Mouse (Mus musculus): ENCODE data around the gene Arih2. TPM values are rescaled to one million over a fixed set of nuclear protein-coding genes. Genes with fewer than 3 reads are reported as not detected.

Arih2 gene
- polyA plus RNA-seq (2015; fragmentation: Nextera tagmentation; extraction: Ambion mirVana) = 48.8 and 50.4 TPM in 2 replicates

DNA sequence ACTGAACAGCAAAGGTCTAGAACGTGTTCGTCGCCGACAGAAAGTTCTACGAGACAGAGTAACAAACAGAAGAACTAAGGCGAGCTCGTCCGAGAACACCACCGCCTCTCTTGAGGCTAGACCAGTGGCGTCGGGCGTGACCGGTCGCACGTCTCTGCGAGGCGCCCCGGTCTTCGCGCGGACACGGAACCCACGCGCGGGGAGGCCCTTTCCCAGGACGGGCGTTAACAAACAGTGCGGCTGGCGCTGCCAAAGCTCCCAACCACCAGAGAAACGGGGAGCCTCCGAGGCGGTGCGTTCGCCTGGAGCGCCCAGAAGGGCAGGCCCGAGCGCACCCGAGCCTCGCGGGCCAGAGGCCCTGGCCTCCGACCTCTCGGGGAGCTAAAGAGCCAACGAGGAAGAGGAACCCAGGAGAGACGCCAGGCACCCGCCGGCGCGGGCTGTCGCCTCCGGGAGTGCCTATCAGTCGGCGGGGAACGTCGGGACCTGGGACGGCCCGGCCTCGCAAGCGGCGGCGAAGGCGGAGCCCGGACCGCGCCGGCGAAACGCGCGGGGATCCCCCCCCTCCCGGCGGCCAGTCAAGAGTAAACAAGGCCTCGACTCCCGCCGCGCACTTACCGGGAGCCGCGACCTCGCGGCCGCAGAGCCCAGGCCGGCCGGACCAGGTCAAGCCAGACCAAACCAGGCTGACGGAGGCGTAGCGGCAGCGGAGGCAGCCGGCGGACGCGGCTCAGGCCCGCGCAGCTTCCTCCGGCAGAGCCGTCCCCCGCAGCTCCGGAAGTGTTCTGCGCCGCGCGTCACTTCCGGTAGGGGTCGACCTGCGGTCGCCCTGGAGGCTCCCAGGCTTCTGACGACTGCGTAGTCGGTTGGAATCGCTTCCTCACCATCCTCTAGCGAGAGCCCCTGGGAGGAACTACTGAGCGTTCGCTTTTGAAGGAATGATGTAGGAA lies at the start of gene Arih2:
Gene Arih2 (minus strand): TSS at position 776 of the 950 bp plus-strand sequence.
- Histone ChIP-seq H3K4me3 (ENCODE audit: low read depth, low read length) (peak within 1 kb of the TSS; percentile 82), H3K27me3 (ENCODE audit: control insufficient read depth, insufficient read depth, low read depth, low read length) (no peaks in the 10 kb centered on the region), H3K4me2 (ENCODE audit: low read length) (peak within 1 kb of the TSS; percentile 65), H3K27ac (ENCODE audit: low read length) (peak within 1 kb of the TSS; percentile 91), H3K36me3 (ENCODE audit: control insufficient read depth, insufficient read depth, low read length) (no peaks in the 10 kb centered on the region), H3K9ac (ENCODE audit: low read depth, low read length) (peak within 1 kb of the TSS; percentile 87), H3K4me1 (ENCODE audit: control insufficient read depth, insufficient read depth, low read length) (peaks cover 18% of the 10 kb centered on the region), H3K9me3 (replicated peaks; ENCODE audit: control insufficient read depth, low read length, poor library complexity, severe bottlenecking) (no peaks in the 10 kb centered on the region)
- peak; percentile 99 for ATAC-seq
- WGBS = under 1% methylated on average over 103 of the region's 112 CpGs

DNA sequence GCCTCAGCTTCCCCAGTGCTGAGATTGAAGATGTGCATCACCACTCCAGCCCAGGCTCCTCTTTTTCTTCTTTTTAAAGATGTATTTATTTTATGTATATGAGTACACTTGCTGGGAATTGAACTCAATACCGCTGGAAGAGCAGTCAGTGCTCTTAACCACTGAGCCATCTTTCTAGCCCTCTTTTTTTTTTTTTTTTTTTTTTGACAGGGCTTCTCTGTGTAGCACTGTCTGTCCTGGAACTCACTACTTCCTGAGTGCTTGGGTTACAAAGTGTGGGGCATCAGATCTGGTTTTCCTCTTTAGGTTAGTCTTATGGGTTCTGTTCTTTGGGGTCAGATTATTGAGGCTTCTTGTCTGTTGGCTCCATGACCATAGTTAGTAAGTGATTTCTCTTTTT lies 45.3 kb upstream of the Arih2 start:
- ATAC-seq = no peak
- 94% methylated on average over 1 of the region's 1 CpGs for WGBS
- no peak overlapping the region for H3K4me3 ChIP-seq (ENCODE audit: low read depth, low read length)

DNA sequence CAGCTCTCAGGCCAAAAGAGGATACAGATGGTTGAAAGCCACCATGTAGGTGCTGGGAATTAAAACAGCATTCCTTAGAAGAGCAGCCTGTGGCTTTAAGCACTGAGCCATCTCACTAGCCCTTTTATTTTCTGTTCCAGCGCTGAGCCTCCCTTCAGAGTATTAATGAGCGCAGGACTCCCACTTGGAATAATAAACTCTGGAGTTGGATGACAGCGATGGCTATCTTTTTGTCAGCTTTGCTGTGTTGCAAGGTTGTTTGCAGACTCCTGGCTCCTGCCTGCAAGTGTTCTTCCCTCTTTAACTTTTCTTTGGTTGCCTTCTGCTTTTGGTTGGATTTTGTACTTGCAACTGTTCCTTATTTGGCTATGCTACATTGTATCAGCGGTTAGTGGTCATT lies 44.8 kb upstream of the Arih2 start:
- Histone ChIP-seq H3K9me3 (replicated peaks; ENCODE audit: control insufficient read depth, low read length, poor library complexity, severe bottlenecking) (no peaks in the 10 kb centered on the region), H3K4me3 (ENCODE audit: low read depth, low read length) (peak overlapping the region; percentile 27; the same call in 1 of the 2 replicates), H3K9ac (ENCODE audit: low read depth, low read length) (0 out of 2 replicates have a peak overlapping the region, but pooled peaks have one; percentile 2), H3K4me1 (ENCODE audit: control insufficient read depth, insufficient read depth, low read length) (peaks cover 34% of the 10 kb centered on the region), H3K36me3 (ENCODE audit: control insufficient read depth, insufficient read depth, low read length) (no peaks in the 10 kb centered on the region), H3K27ac (ENCODE audit: low read length) (no peak overlapping the region), H3K4me2 (ENCODE audit: low read length) (peak overlapping the region; percentile 92), H3K27me3 (ENCODE audit: control insufficient read depth, insufficient read depth, low read depth, low read length) (no peaks in the 10 kb centered on the region)
- ATAC-seq = no peak
- 52% methylated on average over 4 of the region's 4 CpGs for WGBS

More for the DNA sequence above, 45.3 kb upstream of the Arih2 start:
- Histone ChIP-seq H3K4me2 (ENCODE audit: low read length) (peak overlapping the region; percentile 92), H3K9ac (ENCODE audit: low read depth, low read length) (no peak overlapping the region), H3K9me3 (replicated peaks; ENCODE audit: control insufficient read depth, low read length, poor library complexity, severe bottlenecking) (no peaks in the 10 kb centered on the region), H3K27me3 (ENCODE audit: control insufficient read depth, insufficient read depth, low read depth, low read length) (no peaks in the 10 kb centered on the region), H3K27ac (ENCODE audit: low read length) (no peak overlapping the region), H3K36me3 (ENCODE audit: control insufficient read depth, insufficient read depth, low read length) (no peaks in the 10 kb centered on the region), H3K4me1 (ENCODE audit: control insufficient read depth, insufficient read depth, low read length) (peaks cover 29% of the 10 kb centered on the region)

DNA sequence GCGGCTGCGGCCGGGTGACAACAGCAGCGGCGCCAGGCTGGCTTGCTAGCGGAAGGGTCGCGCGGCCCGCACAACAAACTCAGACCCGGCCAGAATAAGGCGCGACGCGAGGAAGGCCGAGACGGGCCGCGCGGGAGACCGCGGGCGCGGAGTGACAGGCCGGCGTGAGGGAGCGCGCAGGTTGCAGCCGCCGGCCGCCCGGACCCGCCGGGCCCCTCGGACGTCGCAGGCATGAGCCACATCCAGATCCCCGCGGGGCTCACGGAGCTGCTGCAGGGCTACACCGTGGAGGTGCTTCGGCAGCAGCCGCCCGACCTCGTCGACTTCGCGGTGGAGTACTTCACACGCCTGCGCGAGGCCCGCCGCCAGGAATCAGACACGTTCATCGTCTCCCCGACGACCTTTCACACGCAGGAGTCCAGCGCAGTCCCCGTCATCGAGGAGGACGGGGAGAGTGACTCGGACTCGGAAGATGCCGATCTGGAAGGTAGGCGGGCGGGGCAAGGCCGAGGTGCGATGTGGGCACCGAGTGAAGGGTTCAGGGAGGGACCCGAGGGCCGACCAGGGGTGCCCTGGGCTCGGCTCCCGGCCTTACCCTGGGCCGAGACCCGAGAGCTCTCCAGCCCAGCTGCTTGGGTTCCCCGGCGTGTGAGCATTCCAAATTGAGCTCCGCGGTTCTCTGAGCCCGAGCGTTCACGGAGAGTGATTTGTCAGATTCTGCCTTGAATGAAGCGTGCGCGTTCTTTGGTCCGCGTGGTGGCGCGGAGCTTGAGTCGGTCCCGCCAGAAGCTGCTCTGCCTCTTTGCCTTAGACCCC lies 43.2 kb upstream of the Arih2 start:
- peaks cover 40% of the 10 kb centered on the region for H3K4me1 ChIP-seq (ENCODE audit: control insufficient read depth, insufficient read depth, low read length)

DNA sequence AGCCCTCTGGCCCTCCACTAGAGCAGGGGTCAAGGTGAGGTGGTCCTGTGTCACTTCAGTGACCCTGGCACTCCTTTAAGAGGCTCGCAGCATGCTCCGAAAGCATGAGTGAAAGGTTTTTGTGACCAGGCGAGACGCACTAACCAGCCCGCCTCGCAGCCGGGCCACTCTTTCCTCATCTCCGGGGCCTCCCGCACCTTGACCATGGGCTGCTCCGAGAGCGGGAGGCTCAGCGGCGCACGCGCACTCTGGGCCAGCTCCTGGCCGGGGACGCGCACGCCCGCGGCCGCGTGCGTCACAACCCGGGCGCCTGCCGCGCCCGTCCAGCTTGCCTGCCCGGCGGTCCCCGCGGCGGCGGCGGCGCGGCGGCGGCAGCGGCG lies 42.6 kb upstream of the Arih2 start:
- Histone ChIP-seq H3K27me3 (ENCODE audit: control insufficient read depth, insufficient read depth, low read depth, low read length) (no peaks in the 10 kb centered on the region), H3K9me3 (replicated peaks; ENCODE audit: control insufficient read depth, low read length, poor library complexity, severe bottlenecking) (no peaks in the 10 kb centered on the region), H3K4me3 (ENCODE audit: low read depth, low read length) (peak overlapping the region; percentile 92), H3K9ac (ENCODE audit: low read depth, low read length) (peak overlapping the region; percentile 88), H3K4me1 (ENCODE audit: control insufficient read depth, insufficient read depth, low read length) (peaks cover 40% of the 10 kb centered on the region), H3K36me3 (ENCODE audit: control insufficient read depth, insufficient read depth, low read length) (no peaks in the 10 kb centered on the region), H3K4me2 (ENCODE audit: low read length) (peak overlapping the region; percentile 92), H3K27ac (ENCODE audit: low read length) (peak overlapping the region; percentile 90)
- ATAC-seq = peak; percentile 89
- WGBS = under 1% methylated on average over 42 of the region's 42 CpGs

More for the DNA sequence above, 43.2 kb upstream of the Arih2 start:
- ATAC-seq = peak; percentile 78
- peak overlapping the region; percentile 92 for H3K4me2 ChIP-seq (ENCODE audit: low read length)
- no peaks in the 10 kb centered on the region for H3K27me3 ChIP-seq (ENCODE audit: control insufficient read depth, insufficient read depth, low read depth, low read length)
- peak overlapping the region; percentile 90 for H3K27ac ChIP-seq (ENCODE audit: low read length)
- peak overlapping the region; percentile 88 for H3K9ac ChIP-seq (ENCODE audit: low read depth, low read length)
- no peaks in the 10 kb centered on the region for H3K36me3 ChIP-seq (ENCODE audit: control insufficient read depth, insufficient read depth, low read length)
- under 1% methylated on average over 84 of the region's 92 CpGs for WGBS
- H3K9me3 ChIP-seq (replicated peaks; ENCODE audit: control insufficient read depth, low read length, poor library complexity, severe bottlenecking) = no peaks in the 10 kb centered on the region
- H3K4me3 ChIP-seq (ENCODE audit: low read depth, low read length) = peak overlapping the region; percentile 92

DNA sequence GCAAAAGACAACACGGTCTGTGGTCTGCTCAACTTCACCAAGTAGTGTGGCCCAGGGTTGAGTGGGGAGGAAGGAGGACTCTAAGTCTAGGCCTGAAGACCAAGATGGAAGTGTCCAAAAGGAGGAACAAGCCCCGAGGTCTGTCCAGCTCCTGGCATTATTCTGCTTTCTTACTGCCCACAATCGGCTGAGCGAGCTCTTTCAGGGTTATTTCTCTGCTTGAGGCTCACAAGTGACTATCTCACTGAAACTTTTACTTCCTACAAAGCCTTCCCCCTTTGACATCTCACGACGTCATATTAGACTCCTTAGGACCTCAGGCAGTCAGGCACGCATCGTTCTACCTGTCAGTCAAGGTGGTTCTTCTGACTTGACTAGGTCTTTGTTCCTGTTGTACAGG lies 42.2 kb upstream of the Arih2 start:
- H3K4me2 ChIP-seq (ENCODE audit: low read length) = peak overlapping the region; percentile 92
- H3K9me3 ChIP-seq (replicated peaks; ENCODE audit: control insufficient read depth, low read length, poor library complexity, severe bottlenecking) = no peaks in the 10 kb centered on the region
- H3K4me3 ChIP-seq (ENCODE audit: low read depth, low read length) = peak overlapping the region; percentile 92
- peak overlapping the region; percentile 88 for H3K9ac ChIP-seq (ENCODE audit: low read depth, low read length)
- WGBS = 61% methylated on average over 8 of the region's 8 CpGs
- H3K36me3 ChIP-seq (ENCODE audit: control insufficient read depth, insufficient read depth, low read length) = no peaks in the 10 kb centered on the region
- H3K27ac ChIP-seq (ENCODE audit: low read length) = peak overlapping the region; percentile 90
- H3K27me3 ChIP-seq (ENCODE audit: control insufficient read depth, insufficient read depth, low read depth, low read length) = no peaks in the 10 kb centered on the region
- ATAC-seq = peak; percentile 11
- peaks cover 40% of the 10 kb centered on the region for H3K4me1 ChIP-seq (ENCODE audit: control insufficient read depth, insufficient read depth, low read length)

DNA sequence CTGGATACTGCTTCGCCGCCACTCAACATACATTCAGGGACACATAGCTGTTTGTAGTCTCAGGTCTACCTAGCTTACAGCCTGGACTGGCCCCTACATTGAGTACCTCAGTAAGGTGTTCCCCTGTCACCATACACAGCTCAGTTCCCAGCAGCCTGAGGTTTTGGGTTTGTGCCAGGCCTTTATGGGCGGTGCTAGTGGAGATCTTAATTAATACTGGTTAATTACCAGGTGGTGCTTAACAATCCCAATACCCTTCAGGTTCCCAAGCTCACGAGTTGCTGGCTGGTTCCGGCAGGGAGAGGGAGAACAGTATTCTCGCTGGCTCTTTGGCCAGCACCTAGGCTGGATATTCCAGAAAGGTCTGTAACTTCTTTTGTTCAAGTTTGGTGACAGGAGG lies 41.7 kb upstream of the Arih2 start:
- ATAC-seq = no peak

DNA sequence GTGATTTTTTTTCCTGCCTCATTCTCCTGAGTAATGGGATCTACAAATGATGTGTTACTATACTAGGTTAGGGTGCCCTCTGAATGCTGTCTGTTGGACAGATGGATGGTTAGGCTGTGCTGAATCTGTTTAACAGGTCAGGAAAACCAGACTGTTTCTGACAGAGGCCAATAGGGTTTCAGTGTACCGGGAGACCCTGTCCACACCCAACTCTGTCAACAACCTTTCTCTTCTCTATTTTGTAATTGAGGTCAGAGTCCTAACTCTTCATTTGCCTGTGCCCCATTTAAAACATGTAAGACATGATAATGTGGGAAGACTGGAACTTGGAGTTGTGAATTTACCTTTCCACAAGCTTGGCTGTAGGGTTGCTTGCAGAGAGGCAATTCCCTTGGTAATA lies 40.8 kb upstream of the Arih2 start:
- H3K36me3 ChIP-seq (ENCODE audit: control insufficient read depth, insufficient read depth, low read length) = no peaks in the 10 kb centered on the region
- no peak overlapping the region for H3K9ac ChIP-seq (ENCODE audit: low read depth, low read length)
- H3K4me2 ChIP-seq (ENCODE audit: low read length) = no peak overlapping the region
- H3K9me3 ChIP-seq (replicated peaks; ENCODE audit: control insufficient read depth, low read length, poor library complexity, severe bottlenecking) = no peaks in the 10 kb centered on the region
- ATAC-seq = no peak
- WGBS = 89% methylated on average over 1 of the region's 1 CpGs
- no peak overlapping the region for H3K4me3 ChIP-seq (ENCODE audit: low read depth, low read length)
- H3K4me1 ChIP-seq (ENCODE audit: control insufficient read depth, insufficient read depth, low read length) = peaks cover 40% of the 10 kb centered on the region
- H3K27ac ChIP-seq (ENCODE audit: low read length) = peak overlapping the region; percentile 84; the same call in 1 of the 2 replicates
- H3K27me3 ChIP-seq (ENCODE audit: control insufficient read depth, insufficient read depth, low read depth, low read length) = no peaks in the 10 kb centered on the region

More for the DNA sequence above, 41.7 kb upstream of the Arih2 start:
- H3K27me3 ChIP-seq (ENCODE audit: control insufficient read depth, insufficient read depth, low read depth, low read length) = no peaks in the 10 kb centered on the region
- no peaks in the 10 kb centered on the region for H3K9me3 ChIP-seq (replicated peaks; ENCODE audit: control insufficient read depth, low read length, poor library complexity, severe bottlenecking)
- no peak overlapping the region for H3K9ac ChIP-seq (ENCODE audit: low read depth, low read length)
- no peak overlapping the region for H3K4me3 ChIP-seq (ENCODE audit: low read depth, low read length)
- H3K27ac ChIP-seq (ENCODE audit: low read length) = no peak overlapping the region
- 90% methylated on average over 6 of the region's 6 CpGs for WGBS
- no peak overlapping the region for H3K4me2 ChIP-seq (ENCODE audit: low read length)
- peaks cover 40% of the 10 kb centered on the region for H3K4me1 ChIP-seq (ENCODE audit: control insufficient read depth, insufficient read depth, low read length)
- H3K36me3 ChIP-seq (ENCODE audit: control insufficient read depth, insufficient read depth, low read length) = no peaks in the 10 kb centered on the region
